Mouse (Mus musculus) embryonic facial prominence, embryonic 13.5 days (tissue): ENCODE results near the gene Vps52. TPM values are rescaled to one million over a fixed set of nuclear protein-coding genes. Genes with fewer than 3 reads are reported as not detected.
"Not testable (repeated sequence)": the region's sequence is repeated elsewhere in the genome, so short reads cannot be mapped to it uniquely, and the experiment has no call there.

Experiments
- ATAC-seq: fragments of 200-750 bp; cut with Nextera tagmentation; 2 replicates; pipeline ENCODE4 v1.8.0; 2017; ENCODE audit warnings: low read depth; ENCODE audit not compliant: insufficient number of reproducible peaks, insufficient read depth, low FRiP score, low TSS enrichment
- H3K27ac ChIP-seq: fragments of 300-500 bp; sonication (generic); 2 replicates; pipeline ENCODE4 v1.5.1; 2015; ENCODE audit warnings: moderate library complexity, mild to moderate bottlenecking, inconsistent platforms
- H3K27me3 ChIP-seq: fragments of 300-500 bp; sonication (generic); 2 replicates; pipeline ENCODE4 v1.6.1; 2015; ENCODE audit warnings: mild to moderate bottlenecking, inconsistent platforms
- H3K36me3 ChIP-seq: fragments of 300-500 bp; sonication (generic); 2 replicates; pipeline ENCODE4 v1.6.1; 2015; ENCODE audit warnings: mild to moderate bottlenecking, inconsistent platforms
- H3K4me1 ChIP-seq: fragments of 300-500 bp; sonication (generic); 2 replicates; pipeline ENCODE4 v1.6.1; 2015; ENCODE audit warnings: inconsistent platforms
- H3K4me2 ChIP-seq: fragments of 300-500 bp; sonication (generic); 2 replicates; pipeline ENCODE4 v1.6.1; 2015; ENCODE audit warnings: moderate library complexity, mild to moderate bottlenecking, inconsistent platforms
- H3K4me3 ChIP-seq: fragments of 300-500 bp; sonication (generic); 2 replicates; pipeline ENCODE4 v1.5.1; 2015; ENCODE audit warnings: mild to moderate bottlenecking, inconsistent platforms
- H3K9ac ChIP-seq: fragments of 300-500 bp; sonication (generic); 2 replicates; pipeline ENCODE4 v1.6.1; 2015; ENCODE audit warnings: mild to moderate bottlenecking, inconsistent platforms
- H3K9me3 ChIP-seq: fragments of 300-500 bp; sonication (generic); 2 replicates; pipeline ENCODE4 v1.6.1; 2016; ENCODE audit warnings: inconsistent platforms
- WGBS: fragments of 180-500 bp; shearing (Covaris S2); methylation state at CpG from one replicate; pipeline ENCODE4 v1.1.7; 2015; ENCODE audit warnings: mixed read lengths; 5-methylcytosine and 5-hydroxymethylcytosine counted together
- polyA plus RNA-seq: library from polyadenylated mRNA; unstranded; fragments of >200 nt; fragmentation: Nextera tagmentation; extraction: Ambion mirVana; gene quantifications from 2 replicates; pipeline ENCODE4 v1.2.1, GENCODE M21; 2015

The Vps52 gene
- polyA plus RNA-seq, 1 experiment from 2014 or later: 49.6 TPM

- WGBS: under 1% methylated on average over 81 of the region's 87 CpGs
- Histone ChIP-seq H3K36me3 (no peaks in the 10 kb centered on the region), H3K4me2 (peak overlapping the region; percentile 79), H3K27me3 (peaks cover 64% of the 10 kb centered on the region), H3K27ac (no peak overlapping the region), H3K9me3 (no peaks in the 10 kb centered on the region), H3K9ac (peak overlapping the region; percentile 63), H3K4me3 (peak overlapping the region; percentile 46), H3K4me1 (peaks cover 11% of the 10 kb centered on the region; the same call in 1 of the 2 replicates)
- ATAC-seq: 0 out of 2 replicates have a peak, but pooled peaks have one; percentile 32
These were observed 43.9 kb downstream of the Vps52 start for GRCm38 (mm10) chr17:33999341-34000149.

GRCm38 (mm10) chr17:34000150-34000537 is 44.5 kb downstream of the Vps52 start, which contains the start of gene H2-K1:
TSS of gene H2-K1 (minus strand) at chr17:34000347.
- Histone ChIP-seq H3K4me3 (peak within 1 kb of the TSS; percentile 46), H3K36me3 (no peaks in the 10 kb centered on the region), H3K4me2 (peak within 1 kb of the TSS; percentile 79), H3K27me3 (peaks cover 64% of the 10 kb centered on the region), H3K9me3 (no peaks in the 10 kb centered on the region), H3K4me1 (peaks cover 11% of the 10 kb centered on the region; the same call in 1 of the 2 replicates), H3K27ac (no peak within 1 kb of the TSS), H3K9ac (peak within 1 kb of the TSS; percentile 63)
- ATAC-seq: 0 out of 2 replicates have a peak, but pooled peaks have one; percentile 32
- WGBS: 0% methylated on average over 30 of the region's 30 CpGs

GRCm38 (mm10) chr17:34000796-34001195 is 45.2 kb downstream of the Vps52 start:
- Histone ChIP-seq H3K4me1 (peaks cover 11% of the 10 kb centered on the region; the same call in 1 of the 2 replicates), H3K4me3 (peak overlapping the region; percentile 46), H3K4me2 (0 out of 2 replicates have a peak overlapping the region, but pooled peaks have one; percentile 79), H3K27me3 (peaks cover 69% of the 10 kb centered on the region)
- ATAC-seq, H3K9me3 ChIP-seq, H3K36me3 ChIP-seq, H3K9ac ChIP-seq, H3K27ac ChIP-seq: not testable (repeated sequence)
- 46% methylated on average over 2 of the region's 2 CpGs for WGBS

DNA sequence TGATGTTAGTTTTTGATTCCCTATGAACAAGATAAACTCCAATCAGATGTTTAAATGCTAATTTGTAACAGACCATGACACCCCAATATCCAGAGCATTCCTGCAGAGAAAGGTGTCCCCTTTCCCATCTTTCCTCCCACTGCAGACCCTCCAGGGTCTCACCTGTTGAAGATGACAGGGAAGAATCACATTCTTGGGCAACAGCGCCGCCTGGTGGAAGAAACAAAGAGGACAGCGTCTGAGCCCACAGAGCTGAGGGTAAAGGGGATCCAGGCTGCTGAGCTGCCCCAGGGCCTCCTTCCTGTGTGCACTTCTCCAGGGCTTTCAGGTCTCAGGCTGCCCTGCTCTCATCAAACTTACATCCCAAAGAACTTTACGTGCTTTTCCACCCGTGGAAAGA is 47.8 kb downstream of the Vps52 start:
- H3K4me3 ChIP-seq: no peak overlapping the region
- no peak for ATAC-seq
- H3K4me1 ChIP-seq: peaks cover 11% of the 10 kb centered on the region; the same call in 1 of the 2 replicates
- H3K27me3 ChIP-seq: peaks cover 57% of the 10 kb centered on the region
- H3K9ac ChIP-seq: no peak overlapping the region
- no peaks in the 10 kb centered on the region for H3K9me3 ChIP-seq
- no peak overlapping the region for H3K27ac ChIP-seq
- WGBS: 3% methylated on average over 5 of the region's 5 CpGs
- no peak overlapping the region for H3K4me2 ChIP-seq
- H3K36me3 ChIP-seq: no peaks in the 10 kb centered on the region

- no peaks in the 10 kb centered on the region for H3K9me3 ChIP-seq
- 55% methylated on average over 2 of the region's 2 CpGs for WGBS
- no peak overlapping the region for H3K4me3 ChIP-seq
- no peak overlapping the region for H3K9ac ChIP-seq
- H3K27me3 ChIP-seq: peaks cover 26% of the 10 kb centered on the region
- H3K4me2 ChIP-seq: no peak overlapping the region
- no peak for ATAC-seq
- no peaks in the 10 kb centered on the region for H3K36me3 ChIP-seq
- H3K4me1 ChIP-seq: no peaks in the 10 kb centered on the region
- H3K27ac ChIP-seq: no peak overlapping the region
These were observed 51.0 kb downstream of the Vps52 start for GRCm38 (mm10) chr17:34006570-34006969.

DNA sequence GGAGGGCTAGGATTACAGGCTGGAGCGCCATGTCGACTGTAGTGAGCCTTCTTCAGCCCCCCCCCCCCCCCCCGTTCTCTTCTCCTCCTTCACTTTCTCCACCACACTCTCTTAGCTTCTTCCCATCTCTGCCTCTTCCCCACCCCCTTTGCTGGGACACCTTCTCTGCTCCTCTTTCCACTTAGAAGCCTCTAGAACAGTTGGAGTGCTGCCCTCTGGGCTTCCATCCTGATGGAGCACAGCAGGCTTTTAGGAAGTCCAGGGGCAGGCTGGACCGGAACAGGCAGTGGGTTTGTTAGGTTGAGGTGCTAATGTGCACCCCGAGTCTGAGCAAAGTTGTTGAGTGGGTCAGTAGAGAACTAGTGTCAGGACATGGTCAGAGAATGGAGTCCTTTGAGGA is 54.5 kb downstream of the Vps52 start:
- H3K4me2 ChIP-seq: no peak overlapping the region
- H3K4me1 ChIP-seq: no peaks in the 10 kb centered on the region
- ATAC-seq: no peak
- 68% methylated on average over 5 of the region's 5 CpGs for WGBS
- H3K9me3 ChIP-seq: no peaks in the 10 kb centered on the region
- H3K27ac ChIP-seq: no peak overlapping the region
- H3K36me3 ChIP-seq: no peaks in the 10 kb centered on the region
- no peak overlapping the region for H3K4me3 ChIP-seq
- peaks cover 16% of the 10 kb centered on the region; the same call in 1 of the 2 replicates for H3K27me3 ChIP-seq
- no peak overlapping the region for H3K9ac ChIP-seq

GRCm38 (mm10) chr17:34013436-34013835 is 57.8 kb downstream of the Vps52 start:
- no peak overlapping the region for H3K27ac ChIP-seq
- no peak overlapping the region for H3K4me2 ChIP-seq
- WGBS: 91% methylated on average over 8 of the region's 8 CpGs
- H3K9ac ChIP-seq: no peak overlapping the region
- H3K4me1 ChIP-seq: no peaks in the 10 kb centered on the region
- H3K4me3 ChIP-seq: no peak overlapping the region
- no peaks in the 10 kb centered on the region for H3K27me3 ChIP-seq
- no peaks in the 10 kb centered on the region for H3K36me3 ChIP-seq
- ATAC-seq: no peak
- no peaks in the 10 kb centered on the region for H3K9me3 ChIP-seq

Other genes starting within 250 kb of the Vps52 start
- 42.6 and 46.9 TPM in 2 replicates for gene March2, start 237.1 kb upstream of the Vps52 start, polyA plus RNA-seq
- 324 and 385 TPM in 2 replicates for gene Rab11b, start 195.3 kb upstream of the Vps52 start, polyA plus RNA-seq
- 53.0 and 60.7 TPM in 2 replicates for gene Angptl4, start 174.0 kb upstream of the Vps52 start, polyA plus RNA-seq
- 34.4 and 37.9 TPM in 2 replicates for gene Kank3, start 145.3 kb upstream of the Vps52 start, polyA plus RNA-seq
- gene Rps28, start 131.2 kb upstream of the Vps52 start, polyA plus RNA-seq: 1,111 and 1,168 TPM in 2 replicates
- gene Ndufa7, start 131.2 kb upstream of the Vps52 start, polyA plus RNA-seq: 464 and 506 TPM in 2 replicates
- gene Cd320, start 112.7 kb upstream of the Vps52 start, polyA plus RNA-seq: 57.8 and 66.4 TPM in 2 replicates
- gene Gm7029, start 82.0 kb upstream of the Vps52 start, polyA plus RNA-seq: not detected in 2 replicates
- gene Kifc1, start 65.2 kb upstream of the Vps52 start, polyA plus RNA-seq: 7.2 and 7.3 TPM in 2 replicates
- gene Platr17, start 50.7 kb upstream of the Vps52 start, polyA plus RNA-seq: 0.27 TPM in 1 of 2 replicates, not detected in the other
- 57.7 and 58.9 TPM in 2 replicates for gene Daxx, start 46.4 kb upstream of the Vps52 start, polyA plus RNA-seq
- gene Tapbp, start 39.9 kb upstream of the Vps52 start, polyA plus RNA-seq: 26.6 and 31.9 TPM in 2 replicates
- gene Zbtb22, start 39.9 kb upstream of the Vps52 start, polyA plus RNA-seq: 15.4 and 17.6 TPM in 2 replicates
- gene Rgl2, start 26.3 kb upstream of the Vps52 start, polyA plus RNA-seq: 61.2 and 63.7 TPM in 2 replicates
- 176 and 190 TPM in 2 replicates for gene Pfdn6, start 15.5 kb upstream of the Vps52 start, polyA plus RNA-seq
- 36.2 and 40.7 TPM in 2 replicates for gene Wdr46, start 15.2 kb upstream of the Vps52 start, polyA plus RNA-seq
- gene B3galt4, start 4.3 kb upstream of the Vps52 start, polyA plus RNA-seq: 7.0 and 7.2 TPM in 2 replicates
- gene Rps18, start 189 bp downstream of the Vps52 start, polyA plus RNA-seq: 1,782 and 1,797 TPM in 2 replicates
- 8.5 and 14.6 TPM in 2 replicates for gene H2-K1, start 44.5 kb downstream of the Vps52 start, polyA plus RNA-seq
- gene Ring1, start 68.9 kb downstream of the Vps52 start, polyA plus RNA-seq: 17.1 and 22.3 TPM in 2 replicates
- 57.4 and 58.8 TPM in 2 replicates for gene H2-Ke6, start 72.2 kb downstream of the Vps52 start, polyA plus RNA-seq
- gene Slc39a7, start 75.9 kb downstream of the Vps52 start, polyA plus RNA-seq: 201 and 212 TPM in 2 replicates
- gene Rxrb, start 76.0 kb downstream of the Vps52 start, polyA plus RNA-seq: 53.4 and 56.4 TPM in 2 replicates
- 23.7 and 26.5 TPM in 2 replicates for gene Col11a2, start 83.6 kb downstream of the Vps52 start, polyA plus RNA-seq
- 0.48 and 0.65 TPM in 2 replicates for gene H2-Oa, start 136.5 kb downstream of the Vps52 start, polyA plus RNA-seq
- 17.2 and 17.6 TPM in 2 replicates for gene H2-DMa, start 163.7 kb downstream of the Vps52 start, polyA plus RNA-seq
- 122 and 142 TPM in 2 replicates for gene Brd2, start 166.8 kb downstream of the Vps52 start, polyA plus RNA-seq
- 0.67 and 1.1 TPM in 2 replicates for gene H2-DMb2, start 187.5 kb downstream of the Vps52 start, polyA plus RNA-seq
- gene H2-DMb1, start 197.3 kb downstream of the Vps52 start, polyA plus RNA-seq: 2.0 and 2.6 TPM in 2 replicates
- 8.4 and 9.5 TPM in 2 replicates for gene Tap1, start 231.7 kb downstream of the Vps52 start, polyA plus RNA-seq
- 2.3 and 3.8 TPM in 2 replicates for gene Psmb9, start 232.0 kb downstream of the Vps52 start, polyA plus RNA-seq
- gene Psmb8, start 241.9 kb downstream of the Vps52 start, polyA plus RNA-seq: 4.3 and 5.7 TPM in 2 replicates
- gene Tap2, start 247.7 kb downstream of the Vps52 start, polyA plus RNA-seq: 3.5 and 3.7 TPM in 2 replicates